Mouse (Mus musculus) heart, postnatal 0 days (tissue): Measurements from ENCODE around the gene Kmt2e.

Experiments
- CTCF ChIP-seq: IDR thresholded peaks from 2 replicates; pipeline ENCODE4 v1.5.1; 2016; ENCODE audit warnings: antibody characterized with exemption, control low read depth, low read depth
- EP300 ChIP-seq: IDR thresholded peaks from 2 replicates; pipeline ENCODE4 v1.6.1; 2016; ENCODE audit warnings: antibody characterized with exemption, low read depth

DNA sequence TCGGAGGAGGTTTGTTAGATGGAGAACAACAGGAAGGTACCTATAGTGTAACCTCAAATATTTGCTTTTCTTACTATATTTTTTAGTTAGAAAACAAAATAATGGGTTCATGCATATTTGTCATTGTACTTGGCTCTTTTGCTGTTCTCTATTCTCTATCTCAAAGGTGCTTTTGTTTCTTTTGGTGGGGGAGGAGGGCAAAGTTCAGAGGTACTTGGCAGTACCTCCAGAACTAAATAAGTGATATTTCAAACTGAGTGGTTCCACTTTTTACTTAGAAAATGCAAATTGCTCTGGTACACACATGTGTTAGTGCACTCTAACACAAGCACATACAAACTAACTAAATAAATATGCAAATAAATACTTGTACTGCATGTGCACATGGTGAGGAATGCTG is 7.7 kb downstream of the Kmt2e start:
- no peak for TF ChIP-seq CTCF
- TF ChIP-seq EP300: no peak
